Mouse (Mus musculus) embryo, embryonic 11 days (tissue): ENCODE measurements around the gene Srrm3.

Source experiments
- DNase-seq: peaks from one replicate; pipeline ENCODE4 v3.0.0-alpha.2; 2015

Gene Srrm3

DNA sequence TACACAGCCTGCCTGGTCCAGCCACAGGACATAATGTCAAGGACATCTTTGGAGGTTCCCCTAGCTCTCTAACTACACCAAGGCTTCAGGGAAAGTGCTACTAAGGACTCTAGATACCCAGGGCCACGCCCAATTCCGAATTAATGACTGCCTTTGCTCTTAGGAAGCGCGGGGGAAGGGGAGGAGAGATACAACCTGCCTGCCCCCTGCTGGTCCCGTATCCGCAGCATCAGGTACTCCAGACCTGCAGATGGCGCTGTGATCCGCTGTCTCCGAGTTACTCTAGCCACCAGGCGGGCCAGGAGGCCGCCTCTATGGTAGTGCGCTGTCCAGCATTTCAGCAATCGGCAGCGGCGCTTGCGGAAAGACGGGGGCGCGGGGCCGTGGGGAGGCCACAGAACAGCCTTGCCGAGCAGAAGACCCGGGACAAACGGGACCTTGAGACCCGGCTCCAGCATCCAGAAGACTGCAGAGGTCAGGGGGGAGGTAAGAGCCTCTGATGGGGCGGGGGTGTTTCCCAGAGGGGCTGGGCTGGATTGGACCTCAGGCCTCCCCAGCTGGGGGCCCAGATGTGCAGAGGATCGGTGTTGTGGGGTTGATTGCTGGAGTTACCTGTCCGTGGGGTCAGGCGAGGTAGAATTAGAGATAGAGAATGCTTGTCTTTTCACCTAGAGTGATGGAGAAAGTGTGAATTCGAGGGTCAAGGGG lies at the start of gene Srrm3:
Srrm3 (plus strand) TSS at position 336 of the 708 bp plus-strand sequence.
- DNase-seq = peak; percentile 92

DNA sequence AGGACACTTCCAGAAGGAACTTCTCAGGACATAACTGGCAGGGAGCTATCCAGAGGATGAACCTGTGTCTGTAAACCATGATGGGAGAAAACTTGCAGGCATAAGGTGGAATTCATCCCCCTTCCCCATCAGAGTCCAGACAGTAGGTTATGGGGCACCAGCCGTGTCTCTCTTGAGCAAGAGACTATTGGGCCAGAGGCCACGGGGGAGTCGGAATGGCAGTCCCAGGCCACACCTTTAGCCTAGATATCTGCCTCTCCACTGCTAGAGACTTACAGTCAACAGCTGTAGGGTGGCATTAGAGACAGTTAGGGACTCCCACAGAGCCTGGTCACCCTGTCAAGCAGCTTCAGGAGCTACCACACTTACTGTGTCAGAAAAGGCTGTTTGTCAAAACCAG lies 44.8 kb upstream of the Srrm3 start:
- no peak for DNase-seq

DNA sequence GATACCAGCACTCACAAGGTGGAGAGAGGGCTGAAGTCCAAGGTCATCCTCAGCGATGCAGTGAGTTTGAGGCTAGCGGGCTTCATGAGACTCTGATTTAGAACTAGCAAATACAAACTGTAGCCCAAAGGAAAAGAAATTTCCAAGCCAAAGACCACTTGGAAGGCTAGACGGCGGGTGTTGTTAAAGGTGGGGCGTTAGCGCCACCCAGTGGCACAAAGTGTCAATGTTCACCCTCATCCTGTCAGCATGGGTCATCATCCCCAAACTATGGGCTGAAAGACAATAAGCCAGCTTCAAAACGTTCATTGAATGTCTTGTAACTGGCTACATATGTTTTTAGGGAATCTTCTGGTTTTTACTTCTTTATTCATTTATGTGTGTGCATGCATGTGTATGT lies 43.2 kb upstream of the Srrm3 start:
- peak; percentile 84 for DNase-seq

DNA sequence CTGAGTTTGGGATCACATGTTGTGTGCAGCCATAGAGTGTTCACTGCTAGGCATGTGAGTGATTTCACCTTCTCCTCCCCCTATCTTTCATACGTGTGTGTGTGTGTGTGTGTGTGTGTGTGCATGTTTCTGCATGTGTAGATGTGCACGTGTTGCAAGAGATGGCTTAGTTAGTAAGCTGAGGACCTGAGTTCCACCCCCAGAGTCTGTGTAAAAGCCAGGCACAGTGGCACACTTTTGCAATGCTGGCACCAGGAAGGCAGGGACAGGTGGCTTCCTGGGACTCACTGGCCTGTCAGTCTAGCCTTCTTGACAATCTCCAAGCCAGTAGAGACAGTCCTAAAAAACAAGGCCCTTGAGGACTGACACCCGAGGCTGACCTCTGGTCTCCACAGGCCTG lies 41.7 kb upstream of the Srrm3 start:
- no peak for DNase-seq

DNA sequence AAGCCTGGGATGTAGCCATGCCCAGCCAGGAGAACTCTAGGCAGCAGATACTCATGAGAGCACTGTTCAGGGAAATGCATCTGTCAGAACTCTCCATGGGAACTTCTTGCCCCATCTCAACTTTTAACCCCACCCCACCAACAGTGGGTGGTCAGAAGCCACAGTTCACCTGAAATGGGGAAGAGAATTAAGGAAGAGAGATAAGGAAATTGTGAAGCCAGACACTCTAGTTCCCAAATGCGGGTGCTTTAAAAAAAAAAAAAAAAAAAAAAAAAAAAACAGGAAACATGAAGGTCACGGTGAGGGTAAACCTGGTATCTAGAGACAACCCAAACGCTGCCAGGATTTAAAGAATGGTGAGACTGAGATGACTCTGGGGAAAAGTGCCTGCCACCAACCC lies 34.2 kb upstream of the Srrm3 start:
- DNase-seq = no peak

DNA sequence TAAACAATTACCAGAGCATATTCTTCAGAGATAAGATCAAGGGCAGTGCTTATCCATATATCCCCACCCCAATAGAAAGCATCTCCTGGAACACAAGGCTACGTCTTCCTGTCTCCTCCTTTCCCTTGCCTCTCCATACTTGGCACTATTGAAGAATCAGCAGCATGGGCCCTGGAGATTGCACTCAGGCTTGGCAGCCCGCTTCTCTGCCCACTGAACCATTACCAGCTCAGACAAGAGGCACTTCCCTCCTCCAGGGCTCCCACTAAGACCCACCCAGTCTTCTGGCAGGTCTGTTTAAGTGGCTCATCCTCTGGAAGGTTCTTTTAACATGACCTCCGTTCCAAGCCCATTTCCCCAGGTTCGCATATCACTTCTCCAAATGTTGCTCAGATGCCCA lies 30.1 kb upstream of the Srrm3 start:
- DNase-seq = no peak

DNA sequence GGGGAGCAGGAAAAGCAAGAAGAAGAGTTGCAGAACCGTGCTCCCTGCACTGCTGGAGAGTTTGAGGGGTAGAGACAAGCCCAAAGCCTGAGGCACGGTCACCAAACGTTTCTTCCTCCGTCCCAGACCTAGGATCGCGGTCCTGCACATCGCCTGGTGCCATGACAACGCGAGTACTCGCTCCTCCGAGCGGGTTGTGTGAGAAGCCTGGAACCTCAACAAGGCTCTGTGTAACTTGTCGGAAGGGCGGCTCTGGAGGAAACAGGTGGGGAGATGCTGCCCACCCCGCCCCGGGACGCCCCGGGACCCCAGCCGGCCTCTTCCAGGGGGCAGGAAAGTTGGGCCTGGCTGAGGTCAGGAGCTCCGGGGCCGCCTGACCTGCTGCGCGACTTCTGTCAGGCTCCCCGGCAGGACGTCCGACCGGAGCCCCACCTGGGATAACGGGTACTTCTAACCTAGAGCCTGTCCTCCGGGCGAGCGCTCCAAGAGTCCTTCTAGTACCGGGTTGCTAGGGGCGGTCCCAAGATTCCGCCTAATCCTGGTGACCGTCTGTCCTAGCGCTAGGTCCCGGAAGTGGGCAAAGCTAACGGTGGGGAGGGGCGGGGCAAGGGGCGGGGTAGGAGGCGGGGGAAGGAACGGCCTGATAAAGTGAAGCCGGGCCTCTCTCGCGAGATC lies 28.8 kb upstream of the Srrm3 start, which contains the start of gene Styxl1:
Styxl1 (minus strand) TSS at position 590 of the 675 bp plus-strand sequence.
- peak; percentile 72 for DNase-seq

DNA sequence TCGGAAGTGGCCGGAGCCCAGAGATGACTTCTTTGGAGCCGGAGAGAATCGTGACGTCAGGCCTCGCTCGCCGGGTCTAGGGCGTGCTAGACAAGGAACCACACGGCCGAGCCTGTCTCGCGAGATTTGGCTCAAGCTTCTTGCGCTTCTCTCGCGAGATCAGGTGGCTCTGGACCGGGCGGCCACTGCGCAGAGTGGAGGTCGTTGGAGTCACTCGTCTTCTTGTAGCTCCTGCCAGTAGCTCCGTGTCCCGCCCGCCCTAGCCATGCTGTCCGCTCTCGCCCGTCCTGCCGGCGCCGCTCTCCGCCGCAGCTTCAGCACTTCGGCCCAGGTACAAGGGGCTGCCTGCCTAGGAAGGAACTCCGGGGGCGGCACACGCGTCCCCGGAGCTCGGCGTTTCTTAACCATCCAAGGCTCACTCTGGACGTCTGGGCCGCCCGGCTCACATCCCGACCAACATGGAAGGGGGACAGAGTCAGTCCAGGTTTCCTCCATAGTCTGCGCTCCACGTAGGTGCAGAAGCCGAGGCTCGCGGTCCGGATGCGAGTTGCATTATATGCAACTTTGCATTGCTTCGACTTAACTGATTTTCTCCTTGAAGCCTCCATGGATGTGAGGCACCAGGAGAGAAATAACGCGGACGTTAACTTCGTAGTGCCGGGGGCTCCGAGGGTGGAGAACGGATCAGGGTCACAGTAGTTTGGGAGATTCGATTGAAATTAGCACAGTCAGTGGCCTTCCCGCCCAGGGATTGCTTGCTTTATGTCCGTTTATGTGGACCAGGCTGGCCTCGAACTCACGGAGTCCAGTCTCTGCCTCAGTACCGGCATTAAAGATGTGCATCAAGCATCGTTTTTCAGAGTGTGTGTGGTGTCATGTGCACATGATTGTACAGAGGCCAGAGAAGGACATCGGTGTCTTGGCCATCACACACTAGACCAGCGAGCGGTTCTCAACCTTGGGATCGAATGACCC lies 27.9 kb upstream of the Srrm3 start, which contains the start of gene Mdh2:
Mdh2 (plus strand) TSS at position 10 of the 975 bp plus-strand sequence.
- DNase-seq = peak; percentile 100

DNA sequence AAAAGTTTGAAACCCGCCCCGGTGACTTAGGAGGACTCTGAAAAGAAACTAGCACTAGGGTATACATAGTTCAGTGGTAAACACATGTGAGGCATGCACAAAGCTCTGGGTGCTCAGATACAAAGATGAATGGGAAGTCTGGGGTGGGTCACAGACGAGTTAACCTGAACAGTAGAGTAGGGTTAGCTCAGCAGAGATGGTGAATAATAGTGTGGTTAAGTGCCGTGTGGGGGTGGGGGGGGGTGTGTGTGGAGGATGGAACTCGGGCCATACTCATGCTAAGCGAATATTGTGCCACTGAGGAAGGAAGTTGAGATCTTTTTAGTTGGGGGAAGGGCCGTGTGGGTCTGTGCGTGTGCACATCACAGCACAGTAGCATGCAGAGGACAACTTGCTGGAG lies 26.4 kb upstream of the Srrm3 start:
- DNase-seq = no peak

DNA sequence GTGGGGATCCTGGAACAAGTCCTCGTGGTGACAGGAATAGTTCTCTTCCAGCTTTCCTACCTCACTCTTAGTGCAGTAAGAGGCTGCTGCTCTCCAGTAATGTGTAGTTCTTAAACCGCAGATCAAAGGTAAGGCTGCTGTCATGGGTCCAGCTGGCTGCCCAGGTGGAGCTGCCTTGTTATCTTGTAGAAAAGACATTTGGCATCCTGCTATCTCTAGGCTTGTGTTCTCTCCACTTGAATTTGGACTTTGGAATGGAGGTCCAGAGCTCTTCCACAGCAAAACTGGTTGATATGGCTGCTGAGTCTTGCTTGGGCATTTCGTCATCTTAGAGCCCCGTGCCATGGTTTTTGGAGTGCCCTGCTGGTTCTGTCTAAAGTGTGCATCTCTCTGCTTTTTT lies 23.8 kb upstream of the Srrm3 start:
- no peak for DNase-seq

DNA sequence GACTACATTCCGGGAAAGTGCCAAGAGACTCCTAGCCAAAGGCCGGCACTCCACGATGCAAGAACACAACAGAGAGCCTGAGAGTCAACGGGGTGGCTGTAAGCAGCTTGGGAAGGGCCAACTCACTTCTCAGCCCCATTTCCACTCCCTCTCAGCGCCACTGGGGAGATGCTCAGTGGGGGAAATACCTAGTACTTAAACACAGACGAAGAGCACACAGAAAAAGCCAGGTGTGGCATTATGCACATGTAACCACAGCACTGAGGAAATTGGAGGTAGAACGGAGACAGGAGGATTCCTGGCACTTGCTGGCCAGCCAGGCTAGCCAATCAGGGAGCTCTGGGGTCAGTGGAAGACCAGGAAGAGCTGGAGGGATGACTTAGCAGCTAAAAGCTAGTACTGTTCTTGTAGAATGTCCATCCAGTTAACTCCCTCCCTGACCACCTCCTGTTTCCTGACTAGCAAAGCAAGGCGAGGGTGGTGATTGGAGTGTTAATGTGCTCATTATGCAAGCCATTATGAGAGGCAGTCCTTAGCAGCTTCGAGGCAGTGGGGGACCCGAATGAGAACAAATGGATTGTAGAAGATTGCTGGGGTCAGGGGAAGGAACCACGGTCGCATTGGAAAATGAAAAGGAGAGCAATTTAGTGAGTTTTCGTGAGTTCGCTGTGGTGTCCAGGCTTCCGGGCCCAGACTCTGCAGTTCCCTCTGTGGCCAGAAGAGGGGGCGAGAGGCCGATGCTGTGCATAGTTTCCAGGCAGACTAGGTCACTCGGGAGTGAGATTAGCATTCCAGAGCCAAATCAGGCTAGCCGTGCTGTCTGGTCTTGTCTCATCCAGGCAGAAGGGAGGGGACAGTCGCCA lies 12.5 kb upstream of the Srrm3 start:
- DNase-seq = peak; percentile 87

DNA sequence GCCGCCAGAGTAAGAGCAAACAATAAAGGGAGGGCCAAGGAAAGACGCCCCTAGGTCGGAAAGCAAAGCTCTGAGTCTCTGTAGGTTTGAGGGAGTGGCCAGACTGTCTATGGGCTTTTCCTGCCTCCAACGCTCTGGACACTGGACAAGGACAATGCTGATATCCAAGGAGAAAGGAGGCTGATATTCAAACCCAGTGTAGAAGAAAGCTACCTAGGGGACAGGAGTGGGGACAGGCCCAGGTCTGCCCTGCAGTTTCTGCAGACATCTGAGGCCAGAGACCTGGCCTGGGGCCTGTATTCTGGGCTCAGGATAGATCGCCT lies 11.9 kb upstream of the Srrm3 start:
- DNase-seq = no peak

DNA sequence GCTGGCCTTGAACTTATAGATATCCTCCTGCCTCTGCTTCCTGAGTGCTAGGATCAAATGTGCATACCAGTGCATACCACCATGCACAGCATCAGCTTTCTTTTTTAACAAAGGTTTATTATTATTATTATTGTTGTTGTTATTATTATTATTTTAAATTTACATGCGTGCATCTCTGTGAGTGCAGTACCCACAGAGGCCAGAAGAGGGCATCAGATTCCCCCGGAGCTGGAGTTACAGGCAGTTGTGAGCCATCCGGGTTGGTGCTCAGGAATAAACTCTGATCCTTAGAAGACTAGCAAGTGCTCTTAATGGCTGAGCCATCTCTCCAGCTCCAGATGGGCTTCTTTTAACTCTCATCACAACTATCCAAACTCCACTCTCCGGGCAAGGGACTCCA lies 6.9 kb upstream of the Srrm3 start:
- peak; percentile 19 for DNase-seq

DNA sequence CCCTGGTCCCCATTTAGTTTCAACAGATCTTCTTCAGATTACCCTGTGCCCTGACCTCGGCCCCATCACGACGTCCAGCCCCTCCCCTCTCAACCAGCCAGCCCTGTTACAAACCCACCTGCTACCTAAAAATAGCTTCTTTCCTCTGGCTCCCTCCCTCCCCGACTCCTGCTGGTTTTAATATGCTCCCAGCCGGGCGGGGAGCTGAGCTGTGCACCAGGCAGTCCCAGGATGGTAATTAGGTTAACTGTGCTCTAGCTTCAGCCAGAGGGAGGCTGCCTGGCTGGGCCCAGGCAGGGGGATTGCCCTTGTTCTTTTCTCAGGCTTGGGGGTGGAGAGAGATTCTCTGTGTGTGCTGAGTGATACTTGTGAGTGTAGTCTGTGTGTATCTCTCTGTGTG lies 5.8 kb upstream of the Srrm3 start:
- DNase-seq = peak; percentile 64

DNA sequence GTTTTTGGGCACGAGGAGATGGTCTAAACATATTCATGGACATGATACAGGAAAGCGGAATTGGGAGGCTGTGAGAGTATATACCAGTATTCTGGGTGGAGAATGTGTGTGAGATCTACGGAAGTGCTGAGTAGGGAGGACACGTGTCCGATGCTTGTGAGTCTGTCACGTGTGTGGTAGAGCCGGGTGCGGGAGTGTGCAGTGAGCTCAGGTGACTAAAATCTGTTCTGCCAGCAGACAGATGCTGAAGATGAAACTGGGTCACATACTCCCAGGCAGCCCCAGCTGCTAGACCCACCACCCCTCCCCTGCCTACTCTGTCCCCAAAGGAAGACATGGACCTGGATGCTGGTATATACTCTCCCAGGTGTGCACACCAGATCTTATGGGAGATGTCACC lies 4.0 kb upstream of the Srrm3 start:
- no peak for DNase-seq

DNA sequence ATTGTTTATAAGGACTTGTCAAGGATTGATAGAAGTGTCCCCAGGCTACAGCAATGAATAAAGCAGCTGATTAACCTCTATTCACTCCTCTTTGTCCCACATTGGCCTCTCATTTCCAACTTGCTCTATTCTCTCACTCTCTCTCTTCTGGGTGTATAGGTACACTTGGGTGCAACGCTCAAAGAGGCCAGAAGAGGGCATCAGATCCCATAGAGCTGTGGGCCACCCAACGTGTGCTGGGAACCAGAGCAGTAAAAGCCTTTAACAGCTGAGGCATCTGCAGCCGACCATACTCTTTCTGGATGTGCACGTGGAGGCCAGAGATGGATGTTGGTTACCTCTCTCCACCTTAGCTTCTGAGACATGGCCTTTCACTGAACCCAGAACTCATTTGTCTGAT lies 3.6 kb upstream of the Srrm3 start:
- no peak for DNase-seq

DNA sequence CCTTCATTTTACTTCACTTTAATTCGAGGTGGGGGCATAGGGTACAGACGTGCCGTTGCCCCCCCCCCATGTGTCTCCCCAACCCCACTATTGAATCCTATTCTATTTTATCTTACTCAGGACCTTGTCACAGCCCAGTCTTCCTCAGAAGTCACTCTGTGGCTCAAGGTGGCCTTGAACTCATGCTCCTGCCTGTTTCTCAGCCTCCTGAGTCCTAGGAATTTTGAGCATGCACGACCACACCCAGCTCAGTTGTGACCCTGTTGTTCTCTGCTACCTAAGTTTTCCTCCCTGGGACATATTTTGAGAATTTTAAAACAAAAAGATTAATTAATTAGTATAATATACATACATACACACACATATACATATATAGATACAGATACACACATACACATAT lies 3.0 kb upstream of the Srrm3 start:
- DNase-seq = no peak

DNA sequence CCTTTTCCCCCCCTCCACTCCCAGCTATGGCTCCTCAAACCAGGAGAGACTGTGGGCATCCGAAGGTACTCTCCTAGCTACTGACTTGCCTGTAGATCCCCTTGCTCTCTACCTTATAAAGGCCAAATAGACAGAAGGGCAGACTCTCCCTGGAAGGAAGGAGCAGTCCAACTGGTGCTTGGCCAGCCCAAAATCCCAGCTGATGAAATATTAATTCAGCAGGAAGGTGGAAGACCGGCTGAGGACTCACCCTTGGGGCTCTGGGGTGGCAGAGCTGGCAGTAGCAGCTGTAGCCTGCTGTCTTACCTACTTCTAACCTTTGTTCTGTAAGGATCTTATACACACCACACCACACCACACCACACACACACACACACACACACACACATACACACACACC lies 2.0 kb upstream of the Srrm3 start:
- no peak for DNase-seq

DNA sequence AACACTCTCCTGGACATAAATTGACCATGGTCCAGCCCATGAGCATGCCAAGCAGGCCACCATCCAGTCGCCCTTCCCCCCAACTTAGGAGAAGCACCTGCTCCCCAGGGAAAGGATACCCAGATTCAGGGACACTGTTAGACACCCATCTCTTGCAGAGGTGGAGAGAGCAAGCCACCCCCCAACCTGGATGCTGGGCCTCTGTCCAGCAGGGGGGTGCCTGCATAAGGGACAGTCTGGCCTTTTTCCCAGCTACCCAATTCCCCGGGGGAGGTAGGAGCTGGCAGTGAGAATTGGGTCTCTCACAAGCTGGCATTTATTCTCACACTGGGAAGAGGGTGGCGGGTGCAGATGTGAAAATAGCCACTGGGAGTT lies 560 bp downstream of the Srrm3 start:
- no peak for DNase-seq

DNA sequence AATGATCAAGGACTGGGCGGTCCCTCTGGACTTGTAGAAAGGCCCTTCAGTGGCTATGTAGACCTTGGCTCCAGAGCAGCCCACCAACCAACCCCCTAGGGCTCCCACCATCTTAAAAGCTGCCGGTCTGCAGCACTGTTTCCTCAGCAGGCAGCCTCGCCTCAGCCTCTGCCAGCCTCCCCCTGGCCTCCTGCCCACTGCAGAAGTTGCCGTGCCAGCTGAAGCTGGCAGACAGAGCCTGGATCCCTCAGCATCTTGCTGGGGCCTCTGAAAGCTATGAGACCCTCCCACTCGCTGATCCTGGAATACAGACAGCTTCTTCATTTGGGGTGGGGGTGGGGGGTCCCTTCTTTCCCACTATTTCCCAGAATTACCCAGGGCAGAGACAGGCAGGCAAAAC lies 6.3 kb downstream of the Srrm3 start:
- no peak for DNase-seq

DNA sequence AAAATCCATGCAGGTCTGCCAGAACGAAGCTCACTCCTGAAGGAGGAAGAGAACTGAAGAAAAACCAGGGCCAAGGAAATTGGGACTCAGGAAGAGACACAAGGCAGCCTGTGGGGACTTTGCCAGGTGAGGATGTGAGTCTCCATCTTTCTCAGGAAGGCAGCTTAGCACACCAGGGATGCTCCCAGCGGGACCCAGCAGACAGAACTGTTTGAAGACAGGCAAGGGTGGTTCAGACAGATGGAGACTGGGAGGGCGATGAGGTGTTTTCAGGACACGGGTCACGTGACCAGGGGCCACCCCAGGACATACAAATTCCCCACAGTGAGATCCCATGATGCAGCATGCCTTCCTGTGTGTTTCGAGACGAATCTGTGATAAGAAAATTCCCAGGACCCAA lies 11.8 kb downstream of the Srrm3 start:
- DNase-seq = no peak

DNA sequence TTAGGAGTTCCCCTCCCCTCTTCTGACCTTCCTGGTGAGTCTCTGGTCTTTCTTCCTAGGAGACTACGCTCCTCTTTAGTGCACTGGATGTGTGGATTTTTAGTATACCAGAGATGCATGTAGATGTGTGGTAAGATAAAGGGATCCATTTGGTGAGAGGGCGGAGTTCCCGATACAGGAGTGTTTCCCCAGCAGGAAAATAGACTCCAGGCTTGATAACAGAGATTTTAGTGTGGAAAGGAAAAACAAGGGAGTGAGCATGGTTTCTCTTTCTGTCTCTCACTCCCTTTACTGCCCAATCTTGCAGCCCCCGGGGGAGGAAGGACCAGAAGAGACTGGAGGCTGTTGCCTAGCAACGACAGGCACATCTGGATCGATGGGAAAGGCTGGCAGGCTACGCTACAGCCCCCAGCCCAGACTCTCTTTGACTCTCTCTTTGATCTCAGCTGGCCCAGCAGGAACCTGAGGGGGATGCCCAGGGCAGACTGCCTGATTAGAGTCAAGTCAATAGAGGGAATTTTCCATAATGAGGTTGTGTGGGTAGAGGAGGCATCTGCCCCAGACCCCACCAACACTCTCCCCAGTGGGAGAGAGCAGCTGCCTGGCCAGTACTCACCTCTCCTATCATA lies 15.7 kb downstream of the Srrm3 start:
- peak; percentile 62 for DNase-seq
